Mouse (Mus musculus) bone marrow, adult 2 months (tissue): ENCODE measurements around the gene Polr1e.
"Not testable (repeated sequence)": the region's sequence is repeated elsewhere in the genome, so short reads cannot be mapped to it uniquely, and the experiment has no call there.

Source experiments
- CTCF ChIP-seq: fragments of 200-500 bp; IDR thresholded peaks from 2 replicates; pipeline ENCODE4 v1.5.1; 2011; ENCODE audit warnings: low read length, control low read depth; ENCODE audit not compliant: control insufficient read depth, insufficient read depth
- POLR2A ChIP-seq: fragments of 200-500 bp; IDR thresholded peaks from 2 replicates; pipeline ENCODE4 v1.6.1; 2011; ENCODE audit warnings: low read depth, mild to moderate bottlenecking, control low read depth, low read length, borderline replicate concordance; ENCODE audit not compliant: control insufficient read depth

- not testable (repeated sequence) for TF ChIP-seq CTCF, POLR2A
Measured at GRCm38 (mm10) chr4:44993179-44993578, 25.2 kb upstream of the Polr1e start.
